Mouse (Mus musculus) CH12.LX (cell line): Measurements from ENCODE around the gene Wdfy3.

ENCODE experiments used
- BHLHE40 ChIP-seq: IDR thresholded peaks from 2 replicates; pipeline ENCODE4 v1.6.1; 2011; ENCODE audit warnings: mild to moderate bottlenecking, low read depth, low read length, improper control_type of control experiment
- CTCF ChIP-seq, 2 experiments: IDR thresholded peaks in 1 of 2; conservative IDR thresholded peaks in 1 of 2; 2 replicates each; pipeline ENCODE4 v1.5.1; 2011 to 2012; ENCODE audit warnings: low read depth in 2 of 2, low read length in 2 of 2, improper control_type of control experiment in 1 of 2, inconsistent platforms in 1 of 2, mild to moderate bottlenecking in 1 of 2, moderate library complexity in 1 of 2
- EP300 ChIP-seq: IDR thresholded peaks from 2 replicates; pipeline ENCODE4 v1.6.1; 2011; ENCODE audit warnings: low read length, improper control_type of control experiment
- HCFC1 ChIP-seq: IDR thresholded peaks from 2 replicates; pipeline ENCODE4 v1.6.1; 2012; ENCODE audit warnings: low read depth, mild to moderate bottlenecking, inconsistent platforms, low read length, improper control_type of control experiment
- KAT2A ChIP-seq: IDR thresholded peaks from 2 replicates; pipeline ENCODE4 v1.6.1; 2012; ENCODE audit warnings: low read length, improper control_type of control experiment, inconsistent platforms; ENCODE audit not compliant: insufficient replicate concordance
- MAFK ChIP-seq: IDR thresholded peaks from 2 replicates; pipeline ENCODE4 v1.6.1; 2011; ENCODE audit warnings: low read length, improper control_type of control experiment; ENCODE audit not compliant: insufficient replicate concordance
- NELFE ChIP-seq: IDR thresholded peaks from 2 replicates; pipeline ENCODE4 v1.6.1; 2011; ENCODE audit warnings: low read depth, low read length, improper control_type of control experiment
- PAX5 ChIP-seq: IDR thresholded peaks from 2 replicates; pipeline ENCODE4 v1.6.1; 2012; ENCODE audit warnings: low read length, inconsistent platforms, mixed read lengths
- TBP ChIP-seq: conservative IDR thresholded peaks from 2 replicates; pipeline ENCODE4 v1.6.1; 2011; ENCODE audit warnings: low read depth, low read length, improper control_type of control experiment
- USF1 ChIP-seq: IDR thresholded peaks from 2 replicates; pipeline ENCODE4 v1.6.1; 2014; ENCODE audit warnings: low read depth, mild to moderate bottlenecking, inconsistent platforms, low read length, improper control_type of control experiment
- USF2 ChIP-seq: conservative IDR thresholded peaks from 2 replicates; pipeline ENCODE4 v1.6.1; 2011; ENCODE audit warnings: low read depth, low read length, improper control_type of control experiment

DNA sequence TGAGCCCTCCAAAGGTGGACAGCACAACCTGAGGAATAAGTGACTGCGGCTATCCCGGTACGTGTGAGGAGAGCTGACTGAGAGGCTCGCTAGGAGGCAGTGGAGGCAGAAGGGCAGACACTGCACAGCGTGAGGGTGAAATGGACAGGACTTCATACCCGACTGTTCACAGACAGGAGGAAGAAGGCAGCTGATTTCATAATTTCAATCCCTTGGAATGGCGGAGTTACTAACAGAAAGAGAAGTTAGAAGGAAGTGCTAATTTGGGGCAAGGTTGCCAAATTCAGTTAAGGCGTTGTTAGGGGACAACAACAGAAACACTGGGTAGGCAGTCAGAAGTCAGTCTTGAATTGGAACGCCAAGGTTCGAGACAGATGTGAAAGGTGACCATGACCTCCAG is 160.3 kb downstream of the Wdfy3 start:
- TF ChIP-seq TBP: no peak
- no peak for TF ChIP-seq CTCF (conservative IDR thresholded peaks at IDR 0.05 in 1 of 2, IDR thresholded peaks at IDR 0.05 in 1 of 2; ENCODE audit: low read depth in 2 of 2, low read length in 2 of 2)
- no peak for TF ChIP-seq MAFK
- no peak for TF ChIP-seq USF2
- no peak for TF ChIP-seq BHLHE40
- TF ChIP-seq KAT2A: no peak
- no peak for TF ChIP-seq PAX5
- TF ChIP-seq USF1: no peak
- no peak for TF ChIP-seq HCFC1
- TF ChIP-seq EP300: no peak
- no peak for TF ChIP-seq NELFE
